Mouse (Mus musculus): ENCODE measurements around the gene Bcl9l. TPM values are rescaled to one million over a fixed set of nuclear protein-coding genes. Genes with fewer than 3 reads are reported as not detected.

Bcl9l gene
- polyA plus RNA-seq, 1 experiment from 2014 or later, result 16.9 TPM

GRCm38 (mm10) chr9:44528340-44528739 lies 45.7 kb downstream of the Bcl9l start:
- ATAC-seq (ENCODE audit: low read depth) (no peak), DNase-seq (ENCODE audit: low spot score) (no peak)
- Histone ChIP-seq H3K4me3 (ENCODE audit: low read depth, low read length) (no peak overlapping the region), H3K9ac (ENCODE audit: low read depth, low read length) (no peak overlapping the region), H3K9me3 (ENCODE audit: control insufficient read depth, low read length) (0 out of 2 replicates have a peak, but pooled peaks cover 4% of the 10 kb centered on the region), H3K27me3 (replicated peaks; ENCODE audit: control insufficient read depth, insufficient read depth, low read length) (no peaks in the 10 kb centered on the region), H3K4me1 (ENCODE audit: control insufficient read depth, insufficient read depth, low read length) (no peaks in the 10 kb centered on the region), H3K36me3 (ENCODE audit: control insufficient read depth, insufficient read depth, low read length) (no peaks in the 10 kb centered on the region), H3K4me2 (ENCODE audit: low read depth, low read length) (no peak overlapping the region), H3K27ac (replicated peaks; ENCODE audit: low read depth, low read length) (no peak overlapping the region)
- WGBS, result 69% methylated on average over 8 of the region's 8 CpGs

- Histone ChIP-seq H3K4me2 (ENCODE audit: low read depth, low read length) (no peak overlapping the region), H3K9ac (ENCODE audit: low read depth, low read length) (no peak overlapping the region), H3K4me1 (ENCODE audit: control insufficient read depth, insufficient read depth, low read length) (no peaks in the 10 kb centered on the region), H3K36me3 (ENCODE audit: control insufficient read depth, insufficient read depth, low read length) (no peaks in the 10 kb centered on the region), H3K4me3 (ENCODE audit: low read depth, low read length) (no peak overlapping the region), H3K9me3 (ENCODE audit: control insufficient read depth, low read length) (0 out of 2 replicates have a peak, but pooled peaks cover 4% of the 10 kb centered on the region), H3K27me3 (replicated peaks; ENCODE audit: control insufficient read depth, insufficient read depth, low read length) (no peaks in the 10 kb centered on the region), H3K27ac (replicated peaks; ENCODE audit: low read depth, low read length) (no peak overlapping the region)
- WGBS, result 77% methylated on average over 6 of the region's 6 CpGs
- DNase-seq (ENCODE audit: low spot score), result no peak
- no peak for ATAC-seq (ENCODE audit: low read depth)
Observed at GRCm38 (mm10) chr9:44532991-44533580, 50.5 kb downstream of the Bcl9l start.

DNA sequence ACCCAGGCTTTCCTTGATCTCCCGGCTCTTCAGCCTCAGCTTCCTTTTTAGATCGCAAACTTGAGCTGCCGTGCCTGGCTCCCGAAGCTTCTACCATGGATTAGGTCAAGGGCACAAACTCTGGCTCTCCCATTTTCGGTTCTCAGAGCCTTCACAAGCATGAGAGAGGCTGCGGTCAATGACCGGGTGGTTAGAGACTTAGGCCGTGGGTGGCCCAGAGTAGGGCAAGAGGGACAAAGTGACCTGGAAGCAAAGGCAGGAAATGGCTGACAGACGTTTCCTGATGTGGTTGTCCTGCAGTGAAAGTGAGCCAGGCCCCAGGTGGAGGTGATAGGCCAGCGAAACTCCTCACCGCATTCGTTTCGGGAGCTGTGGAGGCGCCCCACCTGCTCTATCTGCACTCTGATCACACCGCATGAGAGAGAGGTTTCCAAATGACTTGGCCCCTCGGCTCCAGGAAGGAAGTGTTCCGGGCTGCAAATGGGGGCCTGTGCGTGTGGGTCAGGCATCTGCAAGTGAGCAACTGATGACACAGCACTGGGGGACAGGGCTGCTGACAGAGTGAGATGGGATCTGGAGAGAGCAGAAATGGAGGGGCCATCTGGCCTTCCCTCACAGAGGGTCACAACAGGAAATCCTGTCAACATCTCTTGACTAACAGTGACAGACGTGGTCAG lies 55.1 kb downstream of the Bcl9l start:
- Histone ChIP-seq H3K9ac (ENCODE audit: low read depth, low read length) (no peak overlapping the region), H3K4me3 (ENCODE audit: low read depth, low read length) (no peak overlapping the region), H3K27me3 (replicated peaks; ENCODE audit: control insufficient read depth, insufficient read depth, low read length) (no peaks in the 10 kb centered on the region), H3K36me3 (ENCODE audit: control insufficient read depth, insufficient read depth, low read length) (no peaks in the 10 kb centered on the region), H3K4me1 (ENCODE audit: control insufficient read depth, insufficient read depth, low read length) (no peaks in the 10 kb centered on the region), H3K27ac (replicated peaks; ENCODE audit: low read depth, low read length) (no peak overlapping the region), H3K9me3 (ENCODE audit: control insufficient read depth, low read length) (no peaks in the 10 kb centered on the region), H3K4me2 (ENCODE audit: low read depth, low read length) (no peak overlapping the region)
- ATAC-seq (ENCODE audit: low read depth), result no peak
- WGBS, result 68% methylated on average over 19 of the region's 19 CpGs
- DNase-seq (ENCODE audit: low spot score), result peak; percentile 26

GRCm38 (mm10) chr9:44539816-44540421 lies 57.3 kb downstream of the Bcl9l start:
- no peaks in the 10 kb centered on the region for H3K36me3 ChIP-seq (ENCODE audit: control insufficient read depth, insufficient read depth, low read length)
- no peak overlapping the region for H3K4me2 ChIP-seq (ENCODE audit: low read depth, low read length)
- H3K4me1 ChIP-seq (ENCODE audit: control insufficient read depth, insufficient read depth, low read length), result no peaks in the 10 kb centered on the region
- no peak overlapping the region for H3K27ac ChIP-seq (replicated peaks; ENCODE audit: low read depth, low read length)
- H3K9me3 ChIP-seq (ENCODE audit: control insufficient read depth, low read length), result no peaks in the 10 kb centered on the region
- DNase-seq (ENCODE audit: low spot score) (no peak), ATAC-seq (ENCODE audit: low read depth) (no peak)
- WGBS, result 63% methylated on average over 2 of the region's 2 CpGs
- no peak overlapping the region for H3K4me3 ChIP-seq (ENCODE audit: low read depth, low read length)
- H3K9ac ChIP-seq (ENCODE audit: low read depth, low read length), result no peak overlapping the region
- no peaks in the 10 kb centered on the region for H3K27me3 ChIP-seq (replicated peaks; ENCODE audit: control insufficient read depth, insufficient read depth, low read length)

DNA sequence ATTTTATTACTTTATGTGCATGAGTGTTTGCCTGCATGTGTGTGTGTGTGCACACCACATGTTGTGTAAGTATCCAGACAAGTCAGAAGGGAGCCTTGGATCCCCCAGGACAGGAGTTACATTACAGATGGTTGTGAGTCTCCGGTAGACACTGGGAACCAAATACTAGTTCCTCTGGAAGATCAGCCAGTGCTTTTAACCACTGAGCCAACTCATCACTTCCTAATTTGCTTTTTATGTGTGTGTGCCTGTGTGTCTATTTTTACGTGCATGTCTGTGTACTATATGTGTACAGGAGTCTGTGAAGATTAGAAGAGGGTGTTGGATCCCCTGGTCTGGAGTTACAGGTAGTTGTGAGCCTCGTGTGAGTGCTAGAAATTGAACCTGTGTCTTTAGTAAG lies 58.1 kb downstream of the Bcl9l start:
- DNase-seq (ENCODE audit: low spot score), result no peak
- no peaks in the 10 kb centered on the region for H3K36me3 ChIP-seq (ENCODE audit: control insufficient read depth, insufficient read depth, low read length)
- no peak overlapping the region for H3K27ac ChIP-seq (replicated peaks; ENCODE audit: low read depth, low read length)
- no peaks in the 10 kb centered on the region for H3K27me3 ChIP-seq (replicated peaks; ENCODE audit: control insufficient read depth, insufficient read depth, low read length)
- 75% methylated on average over 3 of the region's 3 CpGs for WGBS
- no peak for ATAC-seq (ENCODE audit: low read depth)
- no peak overlapping the region for H3K4me2 ChIP-seq (ENCODE audit: low read depth, low read length)
- H3K4me3 ChIP-seq (ENCODE audit: low read depth, low read length), result no peak overlapping the region
- no peak overlapping the region for H3K9ac ChIP-seq (ENCODE audit: low read depth, low read length)
- no peaks in the 10 kb centered on the region for H3K4me1 ChIP-seq (ENCODE audit: control insufficient read depth, insufficient read depth, low read length)
- no peaks in the 10 kb centered on the region for H3K9me3 ChIP-seq (ENCODE audit: control insufficient read depth, low read length)

GRCm38 (mm10) chr9:44542364-44542763 lies 59.7 kb downstream of the Bcl9l start:
- no peak overlapping the region for H3K4me2 ChIP-seq (ENCODE audit: low read depth, low read length)
- whole genome bisulfite sequencing, result 82% methylated on average over 4 of the region's 4 CpGs
- no peak for DNase-seq (ENCODE audit: low spot score)
- H3K9me3 ChIP-seq (ENCODE audit: control insufficient read depth, low read length), result no peaks in the 10 kb centered on the region
- no peak overlapping the region for H3K4me3 ChIP-seq (ENCODE audit: low read depth, low read length)
- no peaks in the 10 kb centered on the region for H3K4me1 ChIP-seq (ENCODE audit: control insufficient read depth, insufficient read depth, low read length)
- no peak for ATAC-seq (ENCODE audit: low read depth)
- H3K27ac ChIP-seq (replicated peaks; ENCODE audit: low read depth, low read length), result no peak overlapping the region
- H3K36me3 ChIP-seq (ENCODE audit: control insufficient read depth, insufficient read depth, low read length), result no peaks in the 10 kb centered on the region
- no peaks in the 10 kb centered on the region for H3K27me3 ChIP-seq (replicated peaks; ENCODE audit: control insufficient read depth, insufficient read depth, low read length)
- no peak overlapping the region for H3K9ac ChIP-seq (ENCODE audit: low read depth, low read length)

DNA sequence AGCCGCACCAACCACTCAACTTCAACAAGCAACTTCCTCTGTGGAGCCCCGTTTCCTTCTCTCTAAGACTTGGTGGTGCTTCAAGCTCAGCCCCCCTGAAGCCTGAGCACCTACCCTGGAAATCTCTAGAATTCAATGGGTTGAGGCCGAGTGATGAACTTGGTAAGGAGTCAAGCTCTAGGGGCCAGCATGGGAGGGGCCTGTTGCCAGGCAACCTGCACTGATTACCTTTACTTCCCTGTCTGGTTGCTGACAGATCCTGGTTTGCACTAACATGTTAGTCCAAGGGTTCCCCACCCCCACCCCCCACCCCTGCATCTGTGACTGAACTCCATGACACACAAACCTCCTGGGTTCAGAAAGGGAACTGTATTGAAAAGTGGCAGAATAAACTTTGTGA lies 62.4 kb downstream of the Bcl9l start:
- no peaks in the 10 kb centered on the region for H3K4me1 ChIP-seq (ENCODE audit: control insufficient read depth, insufficient read depth, low read length)
- 79% methylated on average over 3 of the region's 3 CpGs for WGBS
- ATAC-seq (ENCODE audit: low read depth) (no peak), DNase-seq (ENCODE audit: low spot score) (no peak)
- no peaks in the 10 kb centered on the region for H3K27me3 ChIP-seq (replicated peaks; ENCODE audit: control insufficient read depth, insufficient read depth, low read length)
- H3K9me3 ChIP-seq (ENCODE audit: control insufficient read depth, low read length), result no peaks in the 10 kb centered on the region
- no peak overlapping the region for H3K4me2 ChIP-seq (ENCODE audit: low read depth, low read length)
- no peak overlapping the region for H3K9ac ChIP-seq (ENCODE audit: low read depth, low read length)
- H3K27ac ChIP-seq (replicated peaks; ENCODE audit: low read depth, low read length), result no peak overlapping the region
- H3K4me3 ChIP-seq (ENCODE audit: low read depth, low read length), result no peak overlapping the region
- H3K36me3 ChIP-seq (ENCODE audit: control insufficient read depth, insufficient read depth, low read length), result no peaks in the 10 kb centered on the region

DNA sequence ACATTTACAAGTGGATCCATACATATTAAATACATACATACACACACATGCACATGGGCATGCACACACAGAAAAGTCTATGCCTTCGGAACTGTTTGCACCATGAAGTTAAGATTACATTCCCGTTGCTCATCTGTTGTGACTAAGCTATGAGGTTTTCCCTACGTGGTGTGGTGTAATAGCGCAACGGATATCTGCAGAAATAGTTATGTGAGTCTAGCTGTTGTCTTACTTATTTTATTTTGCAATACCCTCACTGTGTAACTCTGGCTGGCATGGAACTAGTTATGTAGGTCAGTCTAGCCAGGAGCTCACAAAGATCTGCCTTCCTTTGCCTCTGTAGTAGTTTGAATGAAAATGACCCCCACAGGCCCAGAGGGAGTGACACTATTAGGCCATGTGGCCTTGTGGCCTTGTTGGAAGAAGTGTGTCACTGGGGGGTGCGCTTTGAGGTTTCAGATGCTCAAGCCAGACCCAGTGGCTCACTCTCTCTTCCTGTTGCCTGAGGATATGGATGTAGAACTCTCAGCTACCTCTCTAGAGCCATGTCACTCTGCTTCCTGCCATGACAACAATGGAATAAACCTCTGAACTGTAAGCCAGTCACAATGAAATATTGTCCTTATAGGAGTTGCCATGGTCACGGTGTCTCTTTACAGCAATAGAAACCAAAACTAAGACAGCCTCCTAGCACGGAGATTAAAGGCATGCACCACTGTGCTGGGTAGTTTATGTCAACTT lies 66.0 kb downstream of the Bcl9l start:
- Histone ChIP-seq H3K36me3 (ENCODE audit: control insufficient read depth, insufficient read depth, low read length) (no peaks in the 10 kb centered on the region), H3K9ac (ENCODE audit: low read depth, low read length) (no peak overlapping the region), H3K4me2 (ENCODE audit: low read depth, low read length) (no peak overlapping the region), H3K4me3 (ENCODE audit: low read depth, low read length) (no peak overlapping the region), H3K4me1 (ENCODE audit: control insufficient read depth, insufficient read depth, low read length) (no peaks in the 10 kb centered on the region), H3K9me3 (ENCODE audit: control insufficient read depth, low read length) (no peaks in the 10 kb centered on the region), H3K27me3 (replicated peaks; ENCODE audit: control insufficient read depth, insufficient read depth, low read length) (no peaks in the 10 kb centered on the region), H3K27ac (replicated peaks; ENCODE audit: low read depth, low read length) (no peak overlapping the region)
- 85% methylated on average over 8 of the region's 8 CpGs for WGBS
- ATAC-seq (ENCODE audit: low read depth) (no peak), DNase-seq (ENCODE audit: low spot score) (no peak)
